Mouse (Mus musculus) lung, embryonic 15.5 days (tissue): Measurements from ENCODE around the gene Gm21913. TPM values are rescaled to one million over a fixed set of nuclear protein-coding genes. Genes with fewer than 3 reads are reported as not detected.
"Not testable (repeated sequence)": the region's sequence is repeated elsewhere in the genome, so short reads cannot be mapped to it uniquely, and the experiment has no call there.

ENCODE experiments used
- ATAC-seq: fragments of 200-750 bp; cut with Nextera tagmentation; 2 replicates; pipeline ENCODE4 v1.8.0; 2017; ENCODE audit warnings: moderate number of reproducible peaks, borderline replicate concordance; ENCODE audit not compliant: low FRiP score, low TSS enrichment; ENCODE audit errors: extremely low read depth
- H3K27ac ChIP-seq: fragments of 300-500 bp; sonication (generic); 2 replicates; pipeline ENCODE4 v1.5.1; 2015; ENCODE audit warnings: moderate library complexity, mild to moderate bottlenecking, inconsistent platforms
- H3K27me3 ChIP-seq: fragments of 300-500 bp; sonication (generic); 2 replicates; pipeline ENCODE4 v1.6.1; 2015; ENCODE audit warnings: inconsistent platforms
- H3K36me3 ChIP-seq: fragments of 300-500 bp; sonication (generic); 2 replicates; pipeline ENCODE4 v1.6.1; 2015; ENCODE audit warnings: inconsistent platforms
- H3K4me1 ChIP-seq: fragments of 300-500 bp; sonication (generic); 2 replicates; pipeline ENCODE4 v1.6.1; 2015; ENCODE audit warnings: inconsistent platforms
- H3K4me2 ChIP-seq: fragments of 300-500 bp; sonication (generic); 2 replicates; pipeline ENCODE4 v1.6.1; 2015; ENCODE audit warnings: inconsistent platforms, mild to moderate bottlenecking, moderate library complexity
- H3K4me3 ChIP-seq: fragments of 300-500 bp; sonication (generic); 2 replicates; pipeline ENCODE4 v1.5.1; 2015; ENCODE audit warnings: mild to moderate bottlenecking, inconsistent platforms
- H3K9ac ChIP-seq: fragments of 300-500 bp; sonication (generic); 2 replicates; pipeline ENCODE4 v1.6.1; 2015; ENCODE audit warnings: inconsistent platforms
- H3K9me3 ChIP-seq: fragments of 300-500 bp; sonication (generic); 2 replicates; pipeline ENCODE4 v1.6.1; 2016; ENCODE audit warnings: inconsistent platforms
- WGBS: fragments of 180-500 bp; shearing (Covaris S2); methylation state at CpG from one replicate; pipeline ENCODE4 v1.1.7; 2015; 5-methylcytosine and 5-hydroxymethylcytosine counted together
- polyA plus RNA-seq: library from polyadenylated mRNA; unstranded; fragments of >200 nt; fragmentation: Nextera tagmentation; extraction: Ambion mirVana; gene quantifications from 2 replicates; pipeline ENCODE4 v1.2.1, GENCODE M21; 2015

The Gm21913 gene
- not detected in 2 replicates for polyA plus RNA-seq

- H3K36me3 ChIP-seq, H3K4me2 ChIP-seq, H3K9me3 ChIP-seq, H3K4me1 ChIP-seq, H3K27ac ChIP-seq, H3K9ac ChIP-seq, ATAC-seq, H3K4me3 ChIP-seq, H3K27me3 ChIP-seq: not testable (repeated sequence)
- WGBS: no CpG with 5 or more reads among the region's 3 CpGs
Measured at GRCm38 (mm10) chrY:74623596-74623995, at the start of gene Gm21913. Gene Gm21913, plus strand, starts transcription at chrY:74623896.

Other genes with a start within 250 kb of the Gm21913 start
- not detected in 2 replicates for gene Gm29110, start 153.4 kb upstream of the Gm21913 start, polyA plus RNA-seq